Mouse (Mus musculus) brain, embryonic 14.5 days (tissue): ENCODE data around the gene Nfkb1. TPM values are rescaled to one million over a fixed set of nuclear protein-coding genes. Genes with fewer than 3 reads are reported as not detected.

Experiments used
- DNase-seq: peaks from one replicate; pipeline ENCODE4 v3.0.0-alpha.2; 2011; ENCODE audit warnings: low read depth
- CTCF ChIP-seq: fragments of 200-500 bp; IDR thresholded peaks from 2 replicates; pipeline ENCODE4 v1.5.1; 2012; ENCODE audit warnings: inconsistent platforms, mild to moderate bottlenecking, moderate library complexity, borderline replicate concordance; ENCODE audit not compliant: insufficient read depth, insufficient read length; ENCODE audit errors: extremely low read depth
- POLR2A ChIP-seq: fragments of 200-500 bp; IDR thresholded peaks from 2 replicates; pipeline ENCODE4 v1.6.1; 2012; ENCODE audit warnings: mild to moderate bottlenecking, inconsistent platforms, borderline replicate concordance; ENCODE audit not compliant: poor library complexity, insufficient read depth, insufficient read length, severe bottlenecking; ENCODE audit errors: extremely low read depth
- polyA plus RNA-seq: library from polyadenylated mRNA; depleted of rRNA; stranded (reverse); fragments of >200 nt; gene quantifications from 2 replicates; pipeline ENCODE4 v1.2.3, GENCODE M21; 2012

Nfkb1 gene
- polyA plus RNA-seq, 1 experiment = 25.5 TPM

GRCm38 (mm10) chr3:135637592-135637991, 53.8 kb downstream of the Nfkb1 start:
- no peak for TF ChIP-seq POLR2A
- no peak for TF ChIP-seq CTCF
- DNase-seq = no peak

GRCm38 (mm10) chr3:135636454-135636853, 54.9 kb downstream of the Nfkb1 start:
- peak; percentile 35 for DNase-seq

GRCm38 (mm10) chr3:135635646-135636434, 55.5 kb downstream of the Nfkb1 start:
- DNase-seq = no peak
- TF ChIP-seq CTCF (no peak), POLR2A (no peak)

More at GRCm38 (mm10) chr3:135636454-135636853, 54.9 kb downstream of the Nfkb1 start:
- TF ChIP-seq CTCF (no peak), POLR2A (no peak)

GRCm38 (mm10) chr3:135635030-135635429, 56.3 kb downstream of the Nfkb1 start:
- no peak for DNase-seq
- TF ChIP-seq POLR2A = no peak
- TF ChIP-seq CTCF = no peak

- TF ChIP-seq CTCF = no peak
- no peak for TF ChIP-seq POLR2A
- no peak for DNase-seq
Observed at GRCm38 (mm10) chr3:135634275-135634674, 57.1 kb downstream of the Nfkb1 start.

GRCm38 (mm10) chr3:135631856-135632255, 59.5 kb downstream of the Nfkb1 start:
- TF ChIP-seq POLR2A (no peak), CTCF (no peak)
- no peak for DNase-seq

- peak; percentile 61 for DNase-seq
- TF ChIP-seq POLR2A (no peak), CTCF (peak; percentile 52; the same call in 1 of the 2 replicates)
Observed at GRCm38 (mm10) chr3:135631096-135631457, 60.3 kb downstream of the Nfkb1 start.

- TF ChIP-seq CTCF (no peak), POLR2A (no peak)
- peak; percentile 60 for DNase-seq
Observed at GRCm38 (mm10) chr3:135630430-135631095, 60.8 kb downstream of the Nfkb1 start.

GRCm38 (mm10) chr3:135629830-135630355, 61.5 kb downstream of the Nfkb1 start:
- TF ChIP-seq POLR2A = no peak
- no peak for TF ChIP-seq CTCF
- no peak for DNase-seq

- TF ChIP-seq CTCF = no peak
- no peak for TF ChIP-seq POLR2A
- DNase-seq = no peak
Observed at GRCm38 (mm10) chr3:135628706-135629169, 62.6 kb downstream of the Nfkb1 start.

- TF ChIP-seq POLR2A (no peak), CTCF (no peak)
- DNase-seq = no peak
Observed at GRCm38 (mm10) chr3:135628000-135628705, 63.2 kb downstream of the Nfkb1 start.

- TF ChIP-seq POLR2A (no peak), CTCF (no peak)
- DNase-seq = no peak
Observed at GRCm38 (mm10) chr3:135625290-135625689, 66.1 kb downstream of the Nfkb1 start.
